Mouse (Mus musculus) B cell, adult 2 months (primary cell): ENCODE results near the gene Hist2h3b.
"Not testable (repeated sequence)": the region's sequence is repeated elsewhere in the genome, so short reads cannot be mapped to it uniquely, and the experiment has no call there.

ENCODE experiments used
- DNase-seq, 2 experiments: peaks; one replicate each; pipeline ENCODE4 v3.0.0; 2022

The Hist2h3b gene

DNA sequence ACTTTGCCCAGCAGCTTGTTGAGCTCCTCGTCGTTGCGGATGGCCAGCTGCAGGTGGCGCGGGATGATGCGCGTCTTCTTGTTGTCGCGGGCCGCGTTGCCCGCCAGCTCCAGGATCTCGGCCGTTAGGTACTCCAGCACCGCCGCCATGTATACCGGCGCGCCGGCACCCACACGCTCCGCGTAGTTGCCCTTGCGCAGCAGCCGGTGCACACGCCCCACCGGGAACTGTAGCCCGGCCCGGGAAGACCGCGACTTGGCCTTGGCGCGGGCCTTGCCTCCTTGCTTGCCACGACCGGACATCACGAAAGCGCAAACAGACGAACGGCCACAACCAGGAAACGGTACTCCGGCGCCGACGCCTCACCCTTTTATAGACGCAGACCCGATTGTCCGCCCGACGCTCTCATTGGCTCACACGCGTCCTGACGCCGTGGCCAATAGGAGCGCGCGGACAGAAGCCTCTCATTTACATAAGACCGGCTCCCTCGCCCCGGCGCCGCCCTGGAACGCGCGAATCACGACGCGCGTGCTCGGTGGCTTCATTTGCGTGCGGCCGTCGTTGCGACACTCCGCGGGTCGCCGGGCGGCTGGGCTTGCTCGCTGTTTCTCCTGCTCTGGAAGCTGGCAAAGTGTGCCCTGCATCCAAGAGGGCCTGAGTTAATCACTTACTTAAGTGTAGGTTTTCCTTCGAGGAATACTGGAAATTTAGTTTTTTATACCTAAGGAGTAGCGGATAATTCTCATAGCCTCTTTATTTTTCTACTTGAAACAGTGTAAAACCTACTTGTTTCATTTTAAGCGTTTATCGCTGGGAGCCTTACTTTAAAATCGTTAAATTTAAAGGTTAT, 28.3 kb upstream of the Hist2h3b start, which contains the start of gene Hist2h2aa2:
Gene Hist2h2aa2 (minus strand): TSS at position 328 of the 850 bp plus-strand sequence.
- DNase-seq: peak; percentile 90 to 91

DNA sequence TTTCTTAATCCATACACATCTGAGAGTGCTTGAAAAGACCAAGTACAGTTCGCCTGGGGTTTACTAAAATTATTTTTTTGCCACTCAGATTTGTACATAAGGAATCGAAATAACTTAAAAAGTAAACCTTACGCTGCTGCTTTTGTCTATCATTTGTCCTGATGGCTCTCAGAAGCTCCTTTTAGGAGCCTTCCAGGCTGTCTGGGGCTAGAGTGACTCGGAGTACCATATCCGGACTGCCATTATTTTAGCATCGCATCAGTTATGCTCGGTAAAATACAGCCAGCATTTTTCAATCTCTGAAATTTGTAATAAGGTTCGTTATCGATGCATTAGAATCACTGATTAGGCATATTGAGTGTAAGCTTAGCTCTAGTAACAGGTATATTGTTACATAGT, 27.7 kb upstream of the Hist2h3b start:
- DNase-seq: no peak

DNA sequence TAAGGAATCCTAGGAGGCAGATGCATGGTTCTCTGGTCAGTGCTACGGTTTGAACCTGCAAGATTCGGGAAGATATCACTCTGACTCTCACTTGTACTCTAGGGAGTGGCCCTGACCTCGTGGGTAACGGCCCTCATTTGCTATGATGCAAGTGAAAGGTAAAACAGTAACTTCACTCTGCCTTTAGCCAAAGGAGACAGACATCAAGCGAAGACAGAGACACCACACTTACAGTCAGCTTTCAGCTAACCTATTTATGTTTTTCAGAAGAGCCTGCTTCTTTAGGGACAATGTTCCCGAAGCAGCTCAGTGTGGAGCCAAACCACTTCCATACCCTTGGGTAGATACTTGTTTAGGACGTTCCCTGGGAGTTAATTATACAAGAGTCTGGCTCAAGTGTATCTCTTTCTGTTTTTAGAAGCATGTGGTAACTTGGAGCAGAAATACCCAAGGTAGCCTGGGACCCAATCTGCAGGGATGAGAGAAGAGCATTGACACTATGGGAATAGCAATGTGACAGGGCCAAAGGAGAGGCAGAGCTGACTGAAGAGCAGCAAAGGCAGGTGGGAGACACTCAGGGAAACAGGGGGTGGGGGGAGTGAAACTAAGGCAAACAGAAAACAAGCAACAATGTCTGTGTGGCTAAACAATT, 24.4 kb upstream of the Hist2h3b start:
- no peak for DNase-seq

DNA sequence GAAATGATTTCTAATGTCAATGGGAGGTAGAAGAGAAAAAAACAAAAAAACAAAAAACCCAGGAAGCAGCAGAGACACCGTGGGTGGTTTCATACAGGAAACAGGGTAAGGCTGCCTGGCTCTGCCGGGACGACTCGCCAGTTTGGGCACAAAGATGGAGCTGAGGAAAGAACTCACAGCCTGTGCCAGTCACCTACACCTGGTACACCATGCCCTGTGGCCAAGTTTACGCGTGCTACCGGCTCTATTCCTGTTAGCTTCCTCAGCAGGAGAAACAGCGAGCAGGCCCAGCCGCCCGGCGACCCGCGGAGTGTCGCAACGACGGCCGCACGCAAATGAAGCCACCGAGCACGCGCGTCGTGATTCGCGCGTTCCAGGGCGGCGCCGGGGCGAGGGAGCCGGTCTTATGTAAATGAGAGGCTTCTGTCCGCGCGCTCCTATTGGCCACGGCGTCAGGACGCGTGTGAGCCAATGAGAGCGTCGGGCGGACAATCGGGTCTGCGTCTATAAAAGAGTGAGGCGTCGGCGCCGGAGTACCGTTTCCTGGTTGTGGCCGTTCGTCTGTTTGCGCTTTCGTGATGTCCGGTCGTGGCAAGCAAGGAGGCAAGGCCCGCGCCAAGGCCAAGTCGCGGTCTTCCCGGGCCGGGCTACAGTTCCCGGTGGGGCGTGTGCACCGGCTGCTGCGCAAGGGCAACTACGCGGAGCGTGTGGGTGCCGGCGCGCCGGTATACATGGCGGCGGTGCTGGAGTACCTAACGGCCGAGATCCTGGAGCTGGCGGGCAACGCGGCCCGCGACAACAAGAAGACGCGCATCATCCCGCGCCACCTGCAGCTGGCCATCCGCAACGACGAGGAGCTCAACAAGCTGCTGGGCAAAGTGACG, 23.2 kb upstream of the Hist2h3b start, which contains the start of gene Hist2h2aa1:
Gene Hist2h2aa1 (plus strand): TSS at position 495 of the 884 bp plus-strand sequence.
- DNase-seq: peak; percentile 86 to 88

DNA sequence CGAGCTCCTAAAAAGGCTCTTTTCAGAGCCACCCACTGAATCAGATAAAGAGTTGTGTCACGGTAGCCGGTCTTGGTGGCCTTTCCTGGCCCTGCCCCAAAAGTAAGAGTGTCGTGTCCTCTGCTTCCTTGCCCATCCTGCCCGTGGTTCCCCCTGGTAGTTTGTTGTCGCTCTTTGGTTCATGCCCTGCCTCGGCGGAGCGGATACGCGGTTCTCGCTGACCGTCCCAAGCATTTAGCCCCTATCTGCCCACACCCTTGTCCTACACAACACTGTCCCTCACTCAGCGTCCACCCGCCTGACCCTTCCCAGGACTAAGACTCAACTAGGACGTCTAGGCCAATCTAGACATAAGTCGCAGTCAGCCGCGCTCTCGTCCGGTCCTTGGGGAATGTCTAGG, 22.4 kb upstream of the Hist2h3b start:
- peak; percentile 26 to 29 for DNase-seq

DNA sequence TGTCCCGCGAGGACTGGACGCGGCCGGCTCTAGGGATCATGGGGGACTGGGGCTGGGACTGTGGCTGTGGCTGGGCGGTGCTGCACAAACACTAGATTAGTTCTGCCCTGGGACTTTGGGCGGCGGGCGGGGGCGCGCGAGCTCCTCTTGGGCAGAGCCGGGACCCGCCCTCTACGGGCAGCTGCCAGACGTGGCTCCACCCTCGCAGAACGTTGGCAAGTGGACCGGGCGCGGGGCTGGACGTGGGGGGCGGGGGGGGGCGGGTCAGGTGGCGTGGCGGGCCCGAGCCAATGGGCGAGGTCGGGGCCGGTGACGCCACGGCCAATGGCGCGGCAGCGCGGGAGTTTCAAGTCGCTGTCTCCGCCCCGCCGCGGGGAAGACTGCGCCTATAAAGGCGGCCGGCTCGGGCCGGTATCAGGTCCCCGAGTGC, 22.0 kb upstream of the Hist2h3b start, which contains the start of gene Hist2h3c1:
Gene Hist2h3c1 (plus strand): TSS at position 259 of the 430 bp plus-strand sequence.
- not testable (repeated sequence) for DNase-seq

DNA sequence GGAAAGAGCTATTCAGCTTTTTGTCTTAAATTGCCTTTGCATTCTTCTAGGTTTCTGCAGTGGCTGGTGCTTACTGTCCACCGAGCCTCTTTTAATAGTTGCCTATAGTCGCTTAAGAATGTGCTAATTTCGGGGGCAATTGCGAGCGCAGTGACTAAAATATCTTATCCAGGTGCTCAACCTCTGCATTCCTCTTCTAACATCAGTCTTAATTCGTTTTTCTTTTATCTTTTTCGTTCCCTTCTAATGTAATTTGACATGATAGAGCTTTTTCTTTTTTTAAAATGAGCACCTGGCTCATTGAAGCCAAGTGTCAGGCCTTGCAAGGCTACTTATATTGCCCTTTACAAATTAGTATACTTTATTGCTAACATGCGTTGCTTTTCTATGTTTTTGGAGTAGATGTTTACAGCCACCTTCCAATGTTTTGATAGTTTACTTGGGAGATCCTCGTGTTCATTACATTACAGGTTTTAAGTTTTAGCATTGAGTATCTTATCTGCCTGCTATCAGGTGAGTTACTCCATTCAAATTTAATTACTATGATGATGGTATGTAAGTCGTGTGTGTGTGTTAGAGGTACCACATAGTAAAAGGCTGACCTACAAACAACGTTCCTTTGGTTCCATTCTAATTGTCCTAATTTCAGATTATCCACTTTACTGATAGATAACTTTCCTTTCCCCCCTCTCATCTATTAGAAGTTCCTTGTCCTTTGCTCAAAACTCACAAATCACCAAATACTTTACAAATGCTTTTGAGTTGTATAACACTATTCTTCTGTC, 20.9 kb upstream of the Hist2h3b start:
- no peak for DNase-seq

DNA sequence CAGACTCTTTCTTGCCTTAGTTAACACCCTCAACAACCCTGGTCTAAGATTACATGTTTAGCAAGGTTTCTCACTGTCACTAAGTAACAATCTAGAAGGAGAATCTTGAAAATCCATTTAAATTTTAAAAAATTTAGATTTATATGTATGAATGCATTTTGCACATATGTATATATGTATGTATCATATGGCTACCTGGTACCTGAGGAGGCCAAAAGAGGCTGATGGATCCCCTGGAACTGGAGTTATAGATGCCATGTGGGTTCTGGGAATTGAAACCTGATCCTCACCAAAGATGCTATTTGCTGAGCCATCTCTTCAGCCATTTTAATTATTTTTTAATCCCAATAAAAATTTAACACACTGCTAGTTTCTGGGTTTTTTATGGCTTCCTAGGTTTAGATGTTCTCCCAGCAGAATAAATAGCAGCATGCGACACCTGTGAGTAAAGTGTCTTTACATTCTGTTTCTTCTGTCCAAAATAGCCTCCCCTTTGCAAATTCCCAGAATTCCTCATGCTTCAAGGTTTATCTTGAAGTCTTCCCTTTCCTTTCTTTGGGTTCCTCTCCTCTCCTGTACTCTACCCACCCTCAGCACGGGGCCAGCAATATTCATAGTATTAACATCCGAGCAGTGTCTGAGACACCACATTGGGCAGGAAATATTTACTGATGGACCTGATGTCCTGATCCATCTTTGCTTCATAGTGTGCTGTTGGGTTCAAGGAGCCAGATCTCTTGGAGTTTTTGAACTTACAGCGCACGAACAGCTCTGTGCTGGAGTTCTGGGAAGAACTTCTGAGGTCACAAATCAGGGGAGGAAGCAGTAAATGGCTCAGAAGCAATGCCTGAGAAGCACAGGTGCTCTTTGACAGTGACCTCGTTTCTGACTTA, 20.1 kb upstream of the Hist2h3b start:
- DNase-seq: no peak

DNA sequence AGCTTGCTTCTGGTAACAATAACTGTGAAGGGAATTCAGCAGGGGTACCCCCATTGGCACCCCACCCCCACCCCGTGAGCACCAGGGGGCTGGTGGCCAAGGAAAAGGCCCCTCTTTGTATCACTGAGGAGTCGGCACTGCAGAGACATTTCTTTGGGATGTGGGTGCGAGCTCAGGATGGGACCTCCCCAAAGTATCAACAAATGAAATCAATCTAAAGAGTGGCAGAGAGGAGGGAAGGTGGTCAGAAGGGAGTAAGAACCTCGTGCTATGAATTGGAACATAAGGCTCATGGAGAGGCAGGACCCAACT, 19.5 kb upstream of the Hist2h3b start:
- no peak for DNase-seq

DNA sequence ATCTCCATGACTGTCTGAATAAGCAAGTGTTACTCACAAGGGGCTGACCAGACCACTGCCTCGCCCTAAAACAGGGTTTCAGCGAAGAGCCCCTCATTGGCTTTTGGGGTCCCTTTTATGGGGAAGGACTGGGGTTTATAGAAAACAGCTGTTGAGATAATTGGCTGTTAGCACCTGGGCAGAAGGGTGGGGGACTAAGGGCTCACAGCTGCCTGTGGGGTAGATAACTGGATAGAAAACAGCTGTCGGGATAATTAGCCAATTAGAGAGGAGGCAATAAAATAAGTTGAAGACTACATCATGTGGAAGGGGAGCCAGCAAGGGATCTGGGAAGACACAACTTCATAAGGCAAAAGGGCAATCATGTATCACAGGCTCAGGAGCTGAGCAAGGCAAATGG, 17.6 kb upstream of the Hist2h3b start:
- no peak for DNase-seq

DNA sequence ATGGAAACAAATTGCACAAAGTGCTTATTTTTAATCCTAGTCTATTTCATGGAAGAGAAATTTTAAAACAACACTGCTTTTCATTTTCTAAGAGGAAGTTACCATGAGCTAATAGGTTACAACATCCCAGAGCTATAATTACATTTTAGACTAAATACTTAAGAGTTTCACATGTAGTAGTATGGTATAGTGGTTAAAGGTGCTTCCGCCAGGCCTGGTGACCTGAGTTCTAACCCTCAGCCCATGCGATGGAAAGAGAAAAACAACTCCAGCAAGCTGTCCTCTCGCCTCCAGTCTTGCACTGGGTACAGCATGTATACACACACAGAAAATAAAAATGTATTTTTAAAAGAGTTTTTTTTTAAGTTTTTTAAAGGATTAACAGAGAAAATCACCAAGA, 16.7 kb upstream of the Hist2h3b start:
- DNase-seq: peak; percentile 35 to 42

DNA sequence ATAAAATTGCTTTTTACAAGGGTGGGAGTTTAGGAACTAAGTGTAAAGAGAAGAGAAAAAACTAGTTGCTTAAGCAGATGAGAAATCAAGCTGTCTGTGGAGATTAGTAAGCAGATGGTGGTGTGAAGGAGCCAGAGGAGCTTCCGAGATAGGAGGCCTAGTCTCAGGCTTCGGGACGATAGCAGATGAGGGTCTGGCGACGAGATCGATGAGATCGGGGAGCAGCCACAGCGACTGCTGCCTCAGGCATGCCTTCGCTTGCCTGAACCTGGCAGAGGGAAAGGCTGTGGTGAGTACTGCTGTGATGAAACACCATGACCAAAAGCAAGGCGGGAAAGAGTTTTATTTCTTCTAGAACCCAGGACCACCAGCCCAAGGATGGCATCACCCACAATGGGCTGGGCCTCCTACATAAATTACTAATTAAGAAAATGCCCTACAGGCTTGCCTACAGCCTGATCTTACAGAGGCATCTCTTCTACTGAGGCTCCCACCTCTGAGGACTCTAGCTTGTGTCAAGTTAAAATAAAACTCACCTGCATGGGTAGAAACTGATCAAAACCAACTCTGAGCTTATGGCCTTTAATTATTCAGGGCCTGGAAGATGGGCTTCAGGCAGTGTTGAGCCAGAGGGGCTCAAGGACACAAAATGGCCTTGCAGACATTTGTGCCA, 13.6 kb upstream of the Hist2h3b start:
- no peak for DNase-seq

DNA sequence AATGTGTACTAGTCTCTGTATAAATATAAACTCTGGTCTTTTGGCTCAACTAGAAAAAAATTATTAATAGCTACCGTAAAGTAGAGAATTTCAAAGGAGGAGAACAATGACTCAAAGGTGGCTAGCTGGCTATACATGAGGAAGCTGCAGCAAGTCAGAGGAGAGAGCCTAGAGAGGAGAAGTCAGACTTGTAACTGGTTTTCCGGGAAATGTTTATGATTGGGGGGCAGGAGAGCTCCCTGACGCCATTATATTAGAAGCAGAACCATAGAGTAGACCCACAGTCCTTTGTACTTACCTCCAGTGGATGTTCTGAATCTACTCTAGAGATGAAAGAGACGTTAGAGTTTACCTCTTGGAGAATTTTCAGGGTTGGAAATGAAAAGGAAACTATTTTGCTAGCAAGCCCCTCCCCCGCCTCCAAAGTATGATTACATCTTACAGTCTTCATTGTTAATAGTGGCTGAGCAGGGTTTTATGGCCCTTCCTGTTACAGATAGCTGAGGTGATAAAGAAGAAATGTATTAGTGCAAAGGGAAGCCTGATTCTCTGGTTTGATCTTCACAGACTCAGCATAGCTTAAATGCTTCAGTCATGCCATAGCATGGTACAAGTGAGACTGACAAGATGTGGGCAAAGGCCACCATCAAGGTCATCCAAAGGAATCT, 12.4 kb upstream of the Hist2h3b start:
- no peak for DNase-seq

DNA sequence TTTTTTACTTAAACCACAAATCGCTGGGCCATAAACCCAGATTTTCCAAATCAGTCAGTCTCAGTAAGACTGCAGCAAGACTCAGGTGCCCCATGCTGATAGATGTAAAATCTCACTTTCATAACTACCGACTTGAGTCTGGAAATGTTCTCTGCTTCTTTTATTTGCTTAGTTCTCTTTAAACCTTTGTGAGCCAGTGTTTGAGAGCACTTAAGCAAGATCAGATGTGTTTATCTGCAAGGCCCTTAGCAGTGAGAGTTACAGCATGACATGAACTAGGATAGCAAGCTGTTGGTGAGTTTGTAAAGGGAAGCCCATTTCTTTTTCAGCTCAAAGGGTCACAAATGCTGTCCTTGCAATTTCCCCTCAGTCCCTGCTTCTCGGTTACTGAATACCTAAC, 11.3 kb upstream of the Hist2h3b start:
- no peak for DNase-seq

DNA sequence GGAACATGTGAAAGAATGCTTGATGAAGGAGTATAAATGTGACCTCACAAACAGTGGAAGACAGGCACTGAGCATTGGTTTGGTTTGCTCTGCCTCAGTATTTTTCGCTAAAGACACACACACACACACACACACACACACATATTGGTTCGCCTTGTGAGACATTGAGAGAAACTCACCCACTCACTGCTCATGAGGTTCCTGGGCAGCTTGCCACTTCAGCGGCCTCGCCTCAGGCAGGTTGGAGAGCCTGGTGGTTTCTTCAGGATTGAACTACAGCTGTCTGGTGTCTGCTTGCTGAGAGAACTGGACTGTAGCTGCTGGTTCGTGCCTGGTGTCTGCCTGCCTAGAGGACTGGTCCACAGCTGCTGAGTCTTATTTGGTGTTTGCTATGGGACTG, 8.2 kb upstream of the Hist2h3b start:
- no peak for DNase-seq

DNA sequence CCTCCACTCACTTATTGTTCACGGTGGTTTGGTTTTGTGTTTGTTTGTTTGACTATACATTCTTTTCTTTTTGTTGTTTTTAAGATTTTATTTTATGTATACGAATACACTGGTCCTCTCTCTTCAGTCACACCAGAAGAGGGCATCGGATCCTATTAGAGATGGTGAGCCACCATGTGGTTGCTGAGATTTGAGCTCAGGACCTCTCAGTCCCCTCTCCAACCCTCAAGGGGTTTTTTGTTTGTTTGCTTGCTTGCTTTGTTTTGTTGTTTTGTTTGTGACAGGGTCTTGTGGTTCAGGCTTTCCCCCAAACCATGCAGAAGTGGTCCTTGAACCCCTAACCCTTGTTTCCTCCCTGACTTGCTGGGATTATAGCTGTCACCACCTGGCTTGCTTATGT, 6.8 kb upstream of the Hist2h3b start:
- peak in 1 of 2 experiments; percentile 22 for DNase-seq

DNA sequence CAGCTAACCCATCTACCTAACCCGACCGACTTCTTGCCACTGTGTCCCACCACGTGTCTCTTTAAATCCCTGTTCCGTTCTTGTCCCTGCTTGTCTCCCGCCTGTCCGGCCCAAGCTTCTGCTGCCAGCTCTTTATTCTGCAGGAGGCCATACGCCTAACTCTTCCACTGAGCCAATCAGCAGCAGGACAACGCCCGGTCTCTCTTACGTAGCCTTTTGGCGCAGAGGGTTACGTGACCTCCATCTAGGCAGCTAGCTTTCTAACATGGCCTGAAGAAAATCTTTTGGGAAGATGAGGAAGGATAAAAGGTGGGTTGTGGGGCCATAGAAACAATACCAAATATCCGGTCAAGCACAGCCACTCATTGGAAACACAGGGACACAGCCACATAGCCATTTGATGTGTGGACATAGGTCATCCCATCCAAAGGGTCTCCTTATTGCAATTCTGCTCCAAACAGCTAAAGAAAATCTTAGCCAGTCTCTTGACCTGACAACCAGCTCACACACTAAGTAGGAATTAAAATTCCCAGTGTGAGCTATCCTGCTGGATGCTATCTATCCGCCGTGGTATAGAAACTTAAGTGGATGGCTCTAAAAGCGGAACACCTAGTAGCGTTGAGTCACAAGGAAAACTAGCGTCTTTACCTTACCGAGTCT, 6.1 kb upstream of the Hist2h3b start:
- peak; percentile 71 to 75 for DNase-seq

DNA sequence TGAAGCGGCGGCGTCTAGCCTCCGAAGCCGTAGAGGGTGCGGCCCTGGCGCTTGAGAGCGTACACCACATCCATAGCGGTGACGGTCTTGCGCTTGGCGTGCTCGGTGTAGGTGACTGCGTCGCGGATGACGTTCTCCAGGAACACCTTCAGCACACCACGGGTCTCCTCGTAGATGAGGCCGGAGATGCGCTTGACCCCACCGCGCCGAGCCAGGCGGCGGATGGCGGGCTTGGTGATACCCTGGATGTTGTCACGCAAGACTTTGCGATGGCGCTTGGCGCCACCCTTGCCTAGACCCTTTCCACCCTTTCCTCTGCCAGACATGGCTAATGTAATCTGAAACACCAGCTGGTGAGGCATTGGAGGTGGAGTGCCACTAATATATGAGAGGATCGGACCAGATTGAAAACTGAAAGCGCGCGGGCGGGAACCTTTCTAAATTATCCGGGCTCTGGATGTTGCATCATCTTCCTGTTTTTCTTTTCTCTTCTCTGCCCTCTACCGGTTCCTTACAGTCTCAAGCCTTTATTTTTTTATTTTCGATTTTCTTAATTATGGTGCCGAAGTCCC, 5.4 kb upstream of the Hist2h3b start, which contains the start of gene Hist2h4:
Gene Hist2h4 (minus strand): TSS at position 333 of the 572 bp plus-strand sequence.
- peak; percentile 96 to 97 for DNase-seq
